Mouse (Mus musculus) thymus, postnatal 10 days (tissue): Measurements from ENCODE around the gene Prdm15.

Experiments used
- DNase-seq, 2 experiments: peaks; one replicate each; pipeline ENCODE4 v3.0.0; 2021; ENCODE audit warnings: low spot score in 2 of 2

Prdm15 gene

GRCm38 (mm10) chr16:97851741-97852319 is at the start of gene Prdm15:
Gene Prdm15, minus strand, starts transcription at chr16:97851850.
- peak; percentile 80 to 85 for DNase-seq

- no peak for DNase-seq
Observed at GRCm38 (mm10) chr16:97897346-97898024, 45.8 kb upstream of the Prdm15 start.

- no peak for DNase-seq
Observed at GRCm38 (mm10) chr16:97887762-97888161, 36.1 kb upstream of the Prdm15 start.

- no peak for DNase-seq
Observed at GRCm38 (mm10) chr16:97883696-97884095, 32.0 kb upstream of the Prdm15 start.

- DNase-seq, result no peak
Observed at GRCm38 (mm10) chr16:97882891-97883290, 31.2 kb upstream of the Prdm15 start.

GRCm38 (mm10) chr16:97879134-97879533 is 27.5 kb upstream of the Prdm15 start:
- peak; percentile 28 to 68 for DNase-seq

GRCm38 (mm10) chr16:97877502-97877901 is 25.9 kb upstream of the Prdm15 start:
- no peak for DNase-seq

GRCm38 (mm10) chr16:97875101-97875500 is 23.5 kb upstream of the Prdm15 start:
- DNase-seq, result no peak

- DNase-seq, result no peak
Observed at GRCm38 (mm10) chr16:97874376-97874775, 22.7 kb upstream of the Prdm15 start.

GRCm38 (mm10) chr16:97872657-97873056 is 21.0 kb upstream of the Prdm15 start:
- DNase-seq, result no peak

GRCm38 (mm10) chr16:97869193-97870102 is 17.8 kb upstream of the Prdm15 start:
- DNase-seq, result no peak

GRCm38 (mm10) chr16:97863932-97864467 is 12.3 kb upstream of the Prdm15 start:
- no peak for DNase-seq

- DNase-seq, result no peak
Observed at GRCm38 (mm10) chr16:97856050-97856449, 4.4 kb upstream of the Prdm15 start.

- DNase-seq, result peak; percentile 75 to 82
Observed at GRCm38 (mm10) chr16:97851061-97851740, 449 bp downstream of the Prdm15 start.

GRCm38 (mm10) chr16:97850667-97851060 is 986 bp downstream of the Prdm15 start:
- DNase-seq, result peak in 1 of 2 experiments; percentile 7

- DNase-seq, result no peak
Observed at GRCm38 (mm10) chr16:97848832-97849231, 2.8 kb downstream of the Prdm15 start.

- DNase-seq, result no peak
Observed at GRCm38 (mm10) chr16:97844967-97845937, 6.4 kb downstream of the Prdm15 start.

- no peak for DNase-seq
Observed at GRCm38 (mm10) chr16:97832154-97832553, 19.5 kb downstream of the Prdm15 start.

- DNase-seq, result no peak
Observed at GRCm38 (mm10) chr16:97828207-97828606, 23.4 kb downstream of the Prdm15 start.

- DNase-seq, result no peak
Observed at GRCm38 (mm10) chr16:97823311-97824007, 28.2 kb downstream of the Prdm15 start.
